Comparison of ENCODE assay signal across 8 mouse cellular contexts in the genomic region with DNA sequence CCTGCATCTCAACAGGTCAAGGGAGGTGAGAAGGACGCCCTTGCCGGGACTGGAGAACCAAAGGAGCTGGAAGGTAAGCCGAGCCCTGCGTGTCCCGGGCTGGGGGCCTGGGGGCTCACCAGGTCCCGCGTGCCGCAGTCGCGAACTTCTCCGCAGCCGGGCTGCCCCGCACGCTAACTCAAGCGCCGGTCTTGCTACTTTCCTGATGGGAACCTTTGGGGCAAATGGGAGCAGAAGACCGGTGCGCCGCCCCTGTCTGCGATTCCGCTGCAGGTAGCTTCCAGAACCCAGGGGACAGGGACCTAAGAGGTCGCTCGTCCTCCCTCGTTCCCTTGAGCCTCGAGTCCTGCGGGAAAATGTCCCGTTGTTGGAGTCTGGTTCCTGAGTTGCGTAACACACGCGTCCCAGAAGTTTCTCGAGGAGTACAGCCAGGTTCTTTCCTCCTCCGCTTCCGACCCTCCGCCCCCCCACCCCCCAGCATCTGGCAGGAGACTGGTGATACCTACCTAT. TPM values are rescaled to one million over a fixed set of nuclear protein-coding genes. Genes with fewer than 3 reads are reported as not detected.
DNase-seq lines count a peak whose midpoint lies in the region; ATAC-seq and TF ChIP-seq lines count a peak whose summit lies in the region.
"Had no signal": no experiment of that assay in that cellular context is flagged by ENCODE, and none has a peak within 500 bp of the region (broad histone marks: within the 10 kb centered on the region; RNA-seq: fewer than 3 reads in every experiment).

No protein-coding gene starts in this region.

- H3K4me2 ChIP-seq in hindbrain, embryonic 13.5 days: peak overlapping the region; percentile 97
- peak overlapping the region; percentile 100 for H3K4me2 ChIP-seq in stomach, postnatal 0 days (replicated peaks; ENCODE audit: low read depth)

- ATAC-seq in hindbrain, embryonic 13.5 days (ENCODE audit: low FRiP score): no peak; the same call in 1 of the 2 replicates
- peak; percentile 39 for ATAC-seq in stomach, postnatal 0 days (ENCODE audit: low FRiP score, low TSS enrichment)

- no peak for TF ChIP-seq EP300 in stomach, postnatal 0 days (optimal IDR thresholded peaks at IDR 0.05)

- no peaks in the 10 kb centered on the region for H3K36me3 ChIP-seq in hindbrain, embryonic 13.5 days
- H3K36me3 ChIP-seq in stomach, postnatal 0 days (ENCODE audit: control insufficient read depth, insufficient read depth, low read length): no peaks in the 10 kb centered on the region

- intact Hi-C loops in left cerebral cortex, postnatal 25 days (cut with DNase I): no loop called here

- TF ChIP-seq CTCF in embryonic fibroblast, embryonic 13.5 days (IDR thresholded peaks at IDR 0.05; ENCODE audit: borderline replicate concordance, insufficient read depth, low read length): no peak
- no peak for TF ChIP-seq CTCF in lung, adult 2 months (IDR thresholded peaks at IDR 0.05; ENCODE audit: insufficient read depth, low read length)
- no peak for TF ChIP-seq CTCF in stomach, postnatal 0 days (IDR thresholded peaks at IDR 0.05; ENCODE audit: low read depth)

- no peak for TF ChIP-seq POLR2A in embryonic fibroblast, embryonic 13.5 days (IDR thresholded peaks at IDR 0.05; ENCODE audit: low read depth, low read length)
- TF ChIP-seq POLR2A in lung, adult 2 months (IDR thresholded peaks at IDR 0.05; ENCODE audit: borderline replicate concordance, extremely low read depth, low read depth, low read length): peak; percentile 41; the same call in 1 of the 2 replicates

- peaks cover 6% of the 10 kb centered on the region; the same call in 1 of the 2 replicates for H3K4me1 ChIP-seq in embryonic fibroblast, embryonic 13.5 days (ENCODE audit: control insufficient read depth, insufficient read depth, low read length)
- peaks cover 23% of the 10 kb centered on the region for H3K4me1 ChIP-seq in hindbrain, embryonic 13.5 days (replicated peaks)
- H3K4me1 ChIP-seq in lung, adult 2 months (ENCODE audit: control insufficient read depth, insufficient read depth, low read length): 0 out of 2 replicates have a peak, but pooled peaks cover 2% of the 10 kb centered on the region
- H3K4me1 ChIP-seq in stomach, postnatal 0 days (replicated peaks; ENCODE audit: control insufficient read depth, insufficient read depth): 0 out of 2 replicates have a peak, but pooled peaks cover 3% of the 10 kb centered on the region

- no peaks in the 10 kb centered on the region for H3K9me3 ChIP-seq in hindbrain, embryonic 13.5 days
- H3K9me3 ChIP-seq in stomach, postnatal 0 days (ENCODE audit: control insufficient read depth, low read length): no peaks in the 10 kb centered on the region

- peak overlapping the region; percentile 68 for H3K9ac ChIP-seq in hindbrain, embryonic 13.5 days
- H3K9ac ChIP-seq in stomach, postnatal 0 days (ENCODE audit: low read length): peak overlapping the region; percentile 76

- peak overlapping the region; percentile 80 for H3K4me3 ChIP-seq in embryonic fibroblast, embryonic 13.5 days (ENCODE audit: insufficient read depth, low read length)
- peak overlapping the region; percentile 54 for H3K4me3 ChIP-seq in hindbrain, embryonic 13.5 days
- peak overlapping the region; percentile 86 for H3K4me3 ChIP-seq in lung, adult 2 months (replicated peaks; ENCODE audit: extremely low read depth, low read depth, low read length)
- peak overlapping the region; percentile 79 for H3K4me3 ChIP-seq in stomach, postnatal 0 days (ENCODE audit: low read depth, low read length)

- under 1% methylated on average over 34 of the region's 34 CpGs for WGBS in hindbrain, embryonic 13.5 days
- WGBS in lung, adult 2 months: 1% methylated on average over 34 of the region's 34 CpGs
- WGBS in stomach, postnatal 0 days: under 1% methylated on average over 34 of the region's 34 CpGs

- DNase-seq in urinary bladder, postnatal 14 days (ENCODE audit: low spot score): peak; percentile 49
- no peak for DNase-seq in urinary bladder, adult 2 months (ENCODE audit: low spot score)
- no peak for DNase-seq in lung, adult 2 months
- no peak for DNase-seq in stomach, postnatal 0 days (ENCODE audit: low spot score)
- no peak for DNase-seq in left cerebral cortex, postnatal 25 days (ENCODE audit: low spot score in 2 of 2)

- H3K27me3 ChIP-seq in hindbrain, embryonic 13.5 days: peaks cover 39% of the 10 kb centered on the region
- H3K27me3 ChIP-seq in stomach, postnatal 0 days (ENCODE audit: control insufficient read depth, insufficient read depth, low read length): no peaks in the 10 kb centered on the region

- H3K27ac ChIP-seq in embryonic fibroblast, embryonic 13.5 days (ENCODE audit: insufficient read depth, low read length): peak overlapping the region; percentile 25; the same call in 1 of the 2 replicates
- H3K27ac ChIP-seq in hindbrain, embryonic 13.5 days: no peak overlapping the region
- H3K27ac ChIP-seq in stomach, postnatal 0 days (replicated peaks): peak overlapping the region; percentile 80

RNA-seq across cellular contexts. Expression of gene Aff1, which starts 0.4 kb away (rescaled TPM):
- 9.4 and 22.0 TPM in 2 replicates for polyA plus RNA-seq in urinary bladder, adult 2 months (2012; rRNA removed)
- 50.1 and 56.7 TPM in 2 replicates for polyA plus RNA-seq in embryonic fibroblast, embryonic 13.5 days (2011; ENCODE audit: insufficient read length, low read depth, missing spikeins)
- 2.4 and 2.7 TPM in 2 replicates for polyA plus RNA-seq in hindbrain, embryonic 13.5 days (2015; fragmentation: Nextera tagmentation; extraction: Ambion mirVana)
- polyA plus RNA-seq in lung, adult 2 months (2012; rRNA removed): 15.3 and 19.2 TPM in 2 replicates
- 4.3 and 4.9 TPM in 2 replicates for polyA plus RNA-seq in stomach, postnatal 0 days (2015; fragmentation: Nextera tagmentation; extraction: Ambion mirVana)
- 10 to 100 TPM in 1 of 2 experiments, 1 to 10 TPM in 1; 9.5 to 11.1 TPM for total RNA-seq in left cerebral cortex, postnatal 25 days (2021)

RNA-seq across cellular contexts. Expression of gene 1700016H13Rik, which starts 36.8 kb away (rescaled TPM):
- polyA plus RNA-seq in urinary bladder, adult 2 months (2012; rRNA removed): 0.24 and 0.43 TPM in 2 replicates
- not detected in 2 replicates for polyA plus RNA-seq in embryonic fibroblast, embryonic 13.5 days (2011; ENCODE audit: insufficient read length, low read depth, missing spikeins)
- polyA plus RNA-seq in hindbrain, embryonic 13.5 days (2015; fragmentation: Nextera tagmentation; extraction: Ambion mirVana): 0.13 and 0.26 TPM in 2 replicates
- polyA plus RNA-seq in lung, adult 2 months (2012; rRNA removed): 0.16 and 0.21 TPM in 2 replicates
- 0.34 and 0.35 TPM in 2 replicates for polyA plus RNA-seq in stomach, postnatal 0 days (2015; fragmentation: Nextera tagmentation; extraction: Ambion mirVana)
- not detected for total RNA-seq in left cerebral cortex, postnatal 25 days (2021)
- total RNA-seq: heart, postnatal 14 days had no signal
